Mouse (Mus musculus) ovary, postnatal 36 days (tissue): ENCODE results near the gene Trim62.
A peak's percentile ranks its signal among the peaks of the same experiment; 100 is the strongest.

ENCODE experiments used
- DNase-seq: peaks from one replicate; pipeline ENCODE4 v3.0.0; 2022; ENCODE audit warnings: low spot score, mixed read lengths

Gene Trim62

GRCm38 (mm10) chr4:128886571-128886970, 3.2 kb downstream of the Trim62 start:
- no peak for DNase-seq

GRCm38 (mm10) chr4:128887026-128887425, 3.6 kb downstream of the Trim62 start:
- DNase-seq: no peak

- DNase-seq: peak; percentile 46
Measured at GRCm38 (mm10) chr4:128887641-128888091, 4.3 kb downstream of the Trim62 start.

GRCm38 (mm10) chr4:128888436-128888990, 5.1 kb downstream of the Trim62 start:
- DNase-seq: no peak

GRCm38 (mm10) chr4:128889752-128890630, 6.6 kb downstream of the Trim62 start:
- DNase-seq: no peak

- DNase-seq: no peak
Measured at GRCm38 (mm10) chr4:128891157-128891556, 7.8 kb downstream of the Trim62 start.

GRCm38 (mm10) chr4:128891746-128892145, 8.4 kb downstream of the Trim62 start:
- DNase-seq: no peak

GRCm38 (mm10) chr4:128892188-128892587, 8.8 kb downstream of the Trim62 start:
- no peak for DNase-seq

GRCm38 (mm10) chr4:128894112-128894511, 10.7 kb downstream of the Trim62 start:
- DNase-seq: no peak

GRCm38 (mm10) chr4:128895841-128896240, 12.5 kb downstream of the Trim62 start:
- no peak for DNase-seq

- no peak for DNase-seq
Measured at GRCm38 (mm10) chr4:128896667-128897066, 13.3 kb downstream of the Trim62 start.

GRCm38 (mm10) chr4:128897911-128898421, 14.6 kb downstream of the Trim62 start:
- DNase-seq: no peak

- peak; percentile 70 for DNase-seq
Measured at GRCm38 (mm10) chr4:128899332-128899731, 16.0 kb downstream of the Trim62 start.

- no peak for DNase-seq
Measured at GRCm38 (mm10) chr4:128900484-128900883, 17.1 kb downstream of the Trim62 start.

GRCm38 (mm10) chr4:128902390-128902789, 19.0 kb downstream of the Trim62 start:
- no peak for DNase-seq

GRCm38 (mm10) chr4:128904035-128904800, 20.8 kb downstream of the Trim62 start:
- DNase-seq: peak; percentile 45

- no peak for DNase-seq
Measured at GRCm38 (mm10) chr4:128905251-128905650, 21.9 kb downstream of the Trim62 start.

- DNase-seq: no peak
Measured at GRCm38 (mm10) chr4:128906757-128907156, 23.4 kb downstream of the Trim62 start.

- DNase-seq: no peak
Measured at GRCm38 (mm10) chr4:128907238-128907968, 24.0 kb downstream of the Trim62 start.

GRCm38 (mm10) chr4:128908586-128909377, 25.4 kb downstream of the Trim62 start:
- DNase-seq: no peak

GRCm38 (mm10) chr4:128909378-128909831, 26.0 kb downstream of the Trim62 start:
- no peak for DNase-seq
